Mouse (Mus musculus): ENCODE measurements at regions not wholly inside any gene's neighbourhood (a gene's known extent, or its start where the extent isn't known, plus 50 kb on each side); places are given as distances from the start of the nearest gene placed in this dataset.

- no peak for TF ChIP-seq CTCF (IDR thresholded peaks at IDR 0.05; ENCODE audit: insufficient read depth, low read depth, low read length)
- TF ChIP-seq POLR2A (IDR thresholded peaks at IDR 0.05; ENCODE audit: insufficient read depth, low read depth, low read length), result no peak
Measured at GRCm38 (mm10) chr17:48650556-48650955, 195.9 kb downstream of the Unc5cl start.
